In the genomic region with DNA sequence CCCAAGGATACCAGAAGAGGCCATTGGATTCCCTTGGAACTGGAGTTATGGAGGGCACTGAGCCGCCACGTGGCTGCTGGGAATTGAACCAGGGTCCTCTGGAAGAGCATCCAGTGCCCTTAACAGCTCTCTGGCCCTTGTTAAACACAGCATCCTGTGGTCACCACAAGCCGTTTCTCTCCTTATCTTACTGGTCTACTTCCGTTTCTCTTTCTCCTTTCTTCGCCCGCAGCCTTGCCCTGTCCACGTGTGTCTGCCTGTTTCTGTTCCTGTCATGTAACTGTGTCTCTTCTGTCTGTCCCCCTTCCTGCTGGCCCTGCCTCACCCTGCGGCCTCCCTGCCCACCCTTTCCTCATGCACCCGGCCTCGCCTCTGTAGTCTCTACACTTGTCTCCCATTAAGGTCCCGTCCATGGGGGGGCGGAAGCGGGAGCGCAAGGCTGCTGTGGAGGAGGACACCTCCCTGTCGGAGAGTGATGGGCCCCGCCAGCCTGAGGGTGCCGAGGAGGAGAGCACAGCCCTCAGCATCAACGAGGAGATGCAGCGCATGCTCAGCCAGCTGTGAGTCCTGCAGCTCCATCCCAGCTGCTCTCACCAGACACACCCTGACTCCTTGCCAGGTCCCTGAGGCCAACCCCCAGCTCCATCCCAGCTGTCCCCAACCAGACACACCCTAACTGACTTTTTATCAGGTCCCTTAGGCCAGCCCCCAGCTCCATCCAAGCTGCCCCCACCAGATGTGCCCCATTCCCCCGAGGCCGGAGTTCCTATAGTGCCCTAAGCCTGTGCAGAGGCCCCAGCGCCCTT, we compare ENCODE assay signal across 10 mouse cellular contexts. TPM values are rescaled to one million over a fixed set of nuclear protein-coding genes. Genes with fewer than 3 reads are reported as not detected.
DNase-seq lines count a peak whose midpoint lies in the region; ATAC-seq lines count a peak whose summit lies in the region.
"Had no signal": no experiment of that assay in that cellular context is flagged by ENCODE, and none has a peak within 500 bp of the region (broad histone marks: within the 10 kb centered on the region; RNA-seq: fewer than 3 reads in every experiment).

No protein-coding gene starts in this region.

- no peak overlapping the region for H3K4me2 ChIP-seq in limb, embryonic 12.5 days

- WGBS in limb, embryonic 12.5 days = 81% methylated on average over 22 of the region's 22 CpGs
- 88% methylated on average over 22 of the region's 22 CpGs for WGBS in limb, embryonic 10.5 days

- H3K9ac ChIP-seq in limb, embryonic 12.5 days (replicated peaks) = 0 out of 2 replicates have a peak overlapping the region, but pooled peaks have one; percentile 12

- no peak for ATAC-seq in limb, embryonic 12.5 days (ENCODE audit: insufficient number of reproducible peaks, insufficient read depth, low FRiP score, low TSS enrichment, low read depth)
- ATAC-seq in megakaryocyte, adult 5-6 weeks (ENCODE audit: poor library complexity, severe bottlenecking) = peak; percentile 73

- no peaks in the 10 kb centered on the region for H3K27me3 ChIP-seq in limb, embryonic 12.5 days
- no peaks in the 10 kb centered on the region for H3K27me3 ChIP-seq in limb, embryonic 10.5 days (ENCODE audit: low read depth, poor library complexity, severe bottlenecking)

- H3K9me3 ChIP-seq in limb, embryonic 12.5 days = no peaks in the 10 kb centered on the region
- no peaks in the 10 kb centered on the region for H3K9me3 ChIP-seq in limb, embryonic 10.5 days (replicated peaks)

- peaks cover 12% of the 10 kb centered on the region; the same call in 1 of the 2 replicates for H3K4me1 ChIP-seq in limb, embryonic 12.5 days (replicated peaks)
- H3K4me1 ChIP-seq in limb, embryonic 10.5 days = peaks cover 22% of the 10 kb centered on the region

- H3K36me3 ChIP-seq in limb, embryonic 12.5 days = peaks cover 75% of the 10 kb centered on the region
- peaks cover 89% of the 10 kb centered on the region for H3K36me3 ChIP-seq in limb, embryonic 10.5 days

- no peak for DNase-seq in limb, embryonic 10.5 days (ENCODE audit: low spot score)
- peak; percentile 80 for DNase-seq in MN1 (ENCODE audit: low spot score)
- DNase-seq in gastrocnemius, postnatal 4 days (ENCODE audit: low spot score in 2 of 2) = peak; percentile 61 to 82
- DNase-seq in adrenal gland, postnatal 36 days = no peak
- no peak for DNase-seq in spleen, adult 18-20 months
- no peak for DNase-seq in thymus, postnatal 0 days (ENCODE audit: low spot score)
- DNase-seq: kidney, adult 2 months; right cerebral cortex, postnatal 25 days had no signal

- H3K27ac ChIP-seq in limb, embryonic 12.5 days = no peak overlapping the region
- no peak overlapping the region for H3K27ac ChIP-seq in limb, embryonic 10.5 days

- no peak overlapping the region for H3K4me3 ChIP-seq in limb, embryonic 12.5 days (replicated peaks)
- H3K4me3 ChIP-seq in limb, embryonic 10.5 days = no peak overlapping the region

RNA-seq across cellular contexts. Expression of gene Iffo1, which starts 7.4 kb away (rescaled TPM):
- polyA plus RNA-seq in limb, embryonic 12.5 days (2016; fragmentation: Nextera tagmentation; extraction: Ambion mirVana) = 24.6 and 27.1 TPM in 2 replicates
- polyA plus RNA-seq in limb, embryonic 10.5 days (2016; fragmentation: Nextera tagmentation; extraction: Ambion mirVana) = 10.9 and 15.5 TPM in 2 replicates
- total RNA-seq in gastrocnemius, postnatal 4 days (2021) = 100 to 1,000 TPM in 1 of 2 experiments, 10 to 100 TPM in 1; 90.6 to 108 TPM
- total RNA-seq in megakaryocyte, adult 5-6 weeks (2015) = 18.6 and 20.1 TPM in 2 replicates
- total RNA-seq in megakaryocyte, adult 5-6 weeks (2017) = 14.3 and 21.7 TPM in 2 replicates
- total RNA-seq in adrenal gland, postnatal 36 days (2021) = 10 to 100 TPM; 18.4 to 21.8 TPM
- polyA plus RNA-seq in thymus, postnatal 0 days (2015; fragmentation: Nextera tagmentation; extraction: Ambion mirVana) = 13.8 and 19.0 TPM in 2 replicates

RNA-seq across cellular contexts. Expression of gene Gapdh, which starts 13.9 kb away (rescaled TPM):
- polyA plus RNA-seq in limb, embryonic 12.5 days (2016; fragmentation: Nextera tagmentation; extraction: Ambion mirVana) = 2,206 and 2,264 TPM in 2 replicates
- polyA plus RNA-seq in limb, embryonic 10.5 days (2016; fragmentation: Nextera tagmentation; extraction: Ambion mirVana) = 2,585 and 3,112 TPM in 2 replicates
- total RNA-seq in gastrocnemius, postnatal 4 days (2021) = 1,000 to 10,000 TPM; 5,945 to 6,079 TPM
- total RNA-seq in megakaryocyte, adult 5-6 weeks (2015) = 2,892 and 2,923 TPM in 2 replicates
- total RNA-seq in megakaryocyte, adult 5-6 weeks (2017) = 1,028 and 1,070 TPM in 2 replicates
- 1,000 to 10,000 TPM; 2,066 to 3,178 TPM for total RNA-seq in adrenal gland, postnatal 36 days (2021)
- polyA plus RNA-seq in thymus, postnatal 0 days (2015; fragmentation: Nextera tagmentation; extraction: Ambion mirVana) = 1,452 and 1,606 TPM in 2 replicates

RNA-seq across cellular contexts. Expression of gene Nop2, which starts 20.7 kb away (rescaled TPM):
- polyA plus RNA-seq in limb, embryonic 12.5 days (2016; fragmentation: Nextera tagmentation; extraction: Ambion mirVana) = 65.8 and 72.6 TPM in 2 replicates
- polyA plus RNA-seq in limb, embryonic 10.5 days (2016; fragmentation: Nextera tagmentation; extraction: Ambion mirVana) = 94.6 and 119 TPM in 2 replicates
- 10 to 100 TPM; 26.7 to 28.5 TPM for total RNA-seq in gastrocnemius, postnatal 4 days (2021)
- 8.5 and 12.1 TPM in 2 replicates for total RNA-seq in megakaryocyte, adult 5-6 weeks (2015)
- 22.6 and 24.6 TPM in 2 replicates for total RNA-seq in megakaryocyte, adult 5-6 weeks (2017)
- total RNA-seq in adrenal gland, postnatal 36 days (2021) = 10 to 100 TPM; 39.5 to 64.3 TPM
- 53.9 and 60.7 TPM in 2 replicates for polyA plus RNA-seq in thymus, postnatal 0 days (2015; fragmentation: Nextera tagmentation; extraction: Ambion mirVana)

RNA-seq across cellular contexts. Expression of gene Ncapd2, which starts 39.1 kb away (rescaled TPM):
- 224 and 227 TPM in 2 replicates for polyA plus RNA-seq in limb, embryonic 12.5 days (2016; fragmentation: Nextera tagmentation; extraction: Ambion mirVana)
- polyA plus RNA-seq in limb, embryonic 10.5 days (2016; fragmentation: Nextera tagmentation; extraction: Ambion mirVana) = 285 and 288 TPM in 2 replicates
- total RNA-seq in gastrocnemius, postnatal 4 days (2021) = 10 to 100 TPM; 66.1 to 68.8 TPM
- 195 and 225 TPM in 2 replicates for total RNA-seq in megakaryocyte, adult 5-6 weeks (2015)
- total RNA-seq in megakaryocyte, adult 5-6 weeks (2017) = 181 and 231 TPM in 2 replicates
- 10 to 100 TPM; 18.5 to 25.6 TPM for total RNA-seq in adrenal gland, postnatal 36 days (2021)
- polyA plus RNA-seq in thymus, postnatal 0 days (2015; fragmentation: Nextera tagmentation; extraction: Ambion mirVana) = 130 and 153 TPM in 2 replicates

RNA-seq across cellular contexts. Expression of gene Mrpl51, which starts 39.2 kb away (rescaled TPM):
- polyA plus RNA-seq in limb, embryonic 12.5 days (2016; fragmentation: Nextera tagmentation; extraction: Ambion mirVana) = 209 and 210 TPM in 2 replicates
- polyA plus RNA-seq in limb, embryonic 10.5 days (2016; fragmentation: Nextera tagmentation; extraction: Ambion mirVana) = 213 and 231 TPM in 2 replicates
- 100 to 1,000 TPM; 206 to 218 TPM for total RNA-seq in gastrocnemius, postnatal 4 days (2021)
- total RNA-seq in megakaryocyte, adult 5-6 weeks (2015) = 91.9 and 106 TPM in 2 replicates
- 72.8 and 81.9 TPM in 2 replicates for total RNA-seq in megakaryocyte, adult 5-6 weeks (2017)
- 100 to 1,000 TPM; 176 to 205 TPM for total RNA-seq in adrenal gland, postnatal 36 days (2021)
- polyA plus RNA-seq in thymus, postnatal 0 days (2015; fragmentation: Nextera tagmentation; extraction: Ambion mirVana) = 281 and 294 TPM in 2 replicates

Comparison
In these comparisons a context has a peak if more than half of its experiments do, and no peak if none do; other contexts are left out.
1. DNase-seq: peak in MN1 (single experiment) and gastrocnemius, postnatal 4 days (2 of 2); none in limb, embryonic 10.5 days (single experiment), adrenal gland, postnatal 36 days (0 of 2), spleen, adult 18-20 months (0 of 2) and thymus, postnatal 0 days (single experiment).
2. RNA of gene Iffo1, which starts 7.4 kb away (total RNA-seq): 90.6 to 108 TPM in gastrocnemius, postnatal 4 days; 18.4 to 21.8 TPM in adrenal gland, postnatal 36 days and 14.3 to 21.7 TPM in megakaryocyte, adult 5-6 weeks; every median in the first group is over 4 times any median in the second.